Mouse (Mus musculus) MEL (cell line): Measurements from ENCODE around the gene Gmds.

Source experiments
- CHD2 ChIP-seq: IDR thresholded peaks from 2 replicates; pipeline ENCODE4 v1.6.1; 2011; ENCODE audit warnings: low read length, improper control_type of control experiment
- CTCF ChIP-seq, 3 experiments: IDR thresholded peaks in 2 of 3; conservative IDR thresholded peaks in 1 of 3; 2 replicates each; pipeline ENCODE4 v1.5.1; 2011 to 2012; ENCODE audit warnings: low read length in 3 of 3, low read depth in 2 of 3, mild to moderate bottlenecking in 2 of 3, improper control_type of control experiment in 1 of 3, inconsistent platforms in 1 of 3, mixed read lengths in 1 of 3, moderate library complexity in 1 of 3; ENCODE audit not compliant: control insufficient read depth in 1 of 3, insufficient read depth in 1 of 3, poor library complexity in 1 of 3, severe bottlenecking in 1 of 3
- EP300 ChIP-seq, 2 experiments: IDR thresholded peaks; 2 replicates each; pipeline ENCODE4 v1.6.1; 2011; ENCODE audit warnings: improper control_type of control experiment in 2 of 2, low read length in 2 of 2, low read depth in 1 of 2, mild to moderate bottlenecking in 1 of 2
- MAX ChIP-seq: IDR thresholded peaks from 2 replicates; pipeline ENCODE4 v1.6.1; 2011; ENCODE audit warnings: low read length, improper control_type of control experiment
- MYC ChIP-seq: IDR thresholded peaks from 2 replicates; pipeline ENCODE4 v1.6.1; 2011; ENCODE audit warnings: low read depth, mild to moderate bottlenecking, low read length, improper control_type of control experiment, moderate library complexity
- NELFE ChIP-seq: IDR thresholded peaks from 2 replicates; pipeline ENCODE4 v1.6.1; 2011; ENCODE audit warnings: low read depth, low read length, improper control_type of control experiment
- POLR2A ChIP-seq, 2 experiments: IDR thresholded peaks; 2 replicates each; pipeline ENCODE4 v1.6.1; 2011 to 2012; ENCODE audit warnings: low read length in 2 of 2, mild to moderate bottlenecking in 2 of 2, control low read depth in 1 of 2, improper control_type of control experiment in 1 of 2, low read depth in 1 of 2, moderate library complexity in 1 of 2; ENCODE audit not compliant: control insufficient read depth in 1 of 2, insufficient read depth in 1 of 2, poor library complexity in 1 of 2
- ZMIZ1 ChIP-seq: IDR thresholded peaks from 2 replicates; pipeline ENCODE4 v1.6.1; 2012; ENCODE audit warnings: low read depth, mild to moderate bottlenecking, inconsistent platforms, low read length, improper control_type of control experiment, moderate library complexity

GRCm38 (mm10) chr13:32256121-32256520 is 82.4 kb downstream of the Gmds start:
- TF ChIP-seq POLR2A (IDR thresholded peaks at IDR 0.05; ENCODE audit: control insufficient read depth in 1 of 2, insufficient read depth in 1 of 2, low read depth in 1 of 2, low read length in 2 of 2, poor library complexity in 1 of 2), result no peak
- no peak for TF ChIP-seq CTCF (IDR thresholded peaks at IDR 0.05 in 2 of 3, conservative IDR thresholded peaks at IDR 0.05 in 1 of 3; ENCODE audit: control insufficient read depth in 1 of 3, insufficient read depth in 1 of 3, low read depth in 2 of 3, low read length in 3 of 3, poor library complexity in 1 of 3, severe bottlenecking in 1 of 3)
- no peak for TF ChIP-seq MYC
- no peak for TF ChIP-seq EP300 (IDR thresholded peaks at IDR 0.05; ENCODE audit: low read depth in 1 of 2, low read length in 2 of 2)
- TF ChIP-seq ZMIZ1, result no peak
- TF ChIP-seq NELFE, result no peak
- TF ChIP-seq CHD2, result no peak
- no peak for TF ChIP-seq MAX
